Mouse (Mus musculus) liver, postnatal 0 days (tissue): Measurements from ENCODE around the gene Crtc2.

Experiments
- CTCF ChIP-seq: sonication (generic); IDR thresholded peaks from 2 replicates; pipeline ENCODE4 v1.5.1; 2016; ENCODE audit warnings: antibody characterized with exemption, low read depth
- EP300 ChIP-seq: IDR thresholded peaks from 2 replicates; pipeline ENCODE4 v1.6.1; 2016; ENCODE audit warnings: antibody characterized with exemption, low read depth, mild to moderate bottlenecking

- no peak for TF ChIP-seq CTCF
- TF ChIP-seq EP300, result no peak
These were observed 5.8 kb upstream of the Crtc2 start, which contains the start of gene Slc39a1 for GRCm38 (mm10) chr3:90247960-90248745.
